Mouse (Mus musculus) hindbrain, embryonic 14.5 days (tissue): ENCODE data around the gene Ifna4. TPM values are rescaled to one million over a fixed set of nuclear protein-coding genes. Genes with fewer than 3 reads are reported as not detected.
"Not testable (repeated sequence)": the region's sequence is repeated elsewhere in the genome, so short reads cannot be mapped to it uniquely, and the experiment has no call there.

ENCODE experiments used
- ATAC-seq: fragments of 200-750 bp; cut with Nextera tagmentation; 2 replicates; pipeline ENCODE4 v1.8.0; 2017; ENCODE audit warnings: moderate number of reproducible peaks, mild to moderate bottlenecking, moderate TSS enrichment, moderate library complexity; ENCODE audit not compliant: low FRiP score
- DNase-seq: peaks from one replicate; pipeline ENCODE4 v3.0.0-alpha.2; 2015; ENCODE audit warnings: low spot score
- H3K27ac ChIP-seq: fragments of 300-500 bp; sonication (generic); 2 replicates; pipeline ENCODE4 v1.5.1; 2014; ENCODE audit warnings: mild to moderate bottlenecking, moderate library complexity
- H3K27me3 ChIP-seq: fragments of 300-500 bp; sonication (generic); 2 replicates; pipeline ENCODE4 v1.6.1; 2014; ENCODE audit warnings: mild to moderate bottlenecking, low read length, mixed read lengths; ENCODE audit not compliant: control insufficient read depth, insufficient read depth
- H3K36me3 ChIP-seq: fragments of 300-500 bp; sonication (generic); replicated peaks from 2 replicates; pipeline ENCODE4 v1.6.1; 2014; ENCODE audit not compliant: control insufficient read depth, insufficient read depth
- H3K4me1 ChIP-seq: fragments of 300-500 bp; sonication (generic); replicated peaks from 2 replicates; pipeline ENCODE4 v1.6.1; 2014; ENCODE audit warnings: antibody characterized with exemption, low read length, mixed read lengths; ENCODE audit not compliant: control insufficient read depth, insufficient read depth
- H3K4me2 ChIP-seq: fragments of 300-500 bp; sonication (generic); replicated peaks from 2 replicates; pipeline ENCODE4 v1.6.1; 2014; ENCODE audit warnings: mild to moderate bottlenecking, moderate library complexity
- H3K4me3 ChIP-seq: fragments of 300-500 bp; sonication (generic); replicated peaks from 2 replicates; pipeline ENCODE4 v1.5.1; 2014; ENCODE audit warnings: mild to moderate bottlenecking, low read length
- H3K9ac ChIP-seq: fragments of 300-500 bp; sonication (generic); 2 replicates; pipeline ENCODE4 v1.6.1; 2014
- H3K9me3 ChIP-seq: fragments of 300-500 bp; sonication (generic); 2 replicates; pipeline ENCODE4 v1.6.1; 2016; ENCODE audit warnings: low read length; ENCODE audit not compliant: control insufficient read depth
- WGBS: fragments of 180-500 bp; shearing (Covaris S2); extraction: QIAGEN DNeasy Blood & Tissue Kit; methylation state at CpG from one replicate; pipeline ENCODE4 v1.1.7; 2014; 5-methylcytosine and 5-hydroxymethylcytosine counted together
- polyA plus RNA-seq: library from polyadenylated mRNA; unstranded; fragments of >200 nt; fragmentation: Nextera tagmentation; extraction: Ambion mirVana; gene quantifications from 2 replicates; pipeline ENCODE4 v1.2.1, GENCODE M21; 2014

Ifna4 gene
- not detected in 2 replicates for polyA plus RNA-seq

DNA sequence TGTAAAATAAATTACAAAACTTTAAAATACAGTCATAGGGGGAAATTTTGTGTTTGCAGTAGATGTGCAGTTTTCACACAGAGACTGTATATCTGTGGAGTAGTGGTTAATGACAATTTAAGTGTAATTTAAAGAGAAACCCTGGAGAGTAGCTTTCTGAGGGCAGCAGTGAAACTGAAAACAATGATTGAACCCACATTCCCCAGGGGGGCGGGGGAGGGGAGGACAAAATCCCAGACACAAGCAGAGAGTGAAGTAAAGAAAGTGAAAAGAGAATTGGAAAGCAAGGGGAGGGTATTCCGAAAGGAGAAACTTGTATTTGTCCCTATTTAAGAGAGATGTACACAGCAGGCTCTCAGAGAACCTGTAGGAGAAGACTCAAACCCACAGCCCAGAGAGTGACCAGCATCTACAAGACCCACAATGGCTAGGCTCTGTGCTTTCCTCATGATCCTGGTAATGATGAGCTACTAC lies at the start of gene Ifna4:
TSS of gene Ifna4 (plus strand) at position 424 of the 474 bp plus-strand sequence.
- Histone ChIP-seq H3K27ac (no peak within 1 kb of the TSS), H3K27me3 (no peaks in the 10 kb centered on the region), H3K4me3 (no peak within 1 kb of the TSS), H3K9ac (no peak within 1 kb of the TSS), H3K4me1 (no peaks in the 10 kb centered on the region), H3K9me3 (no peaks in the 10 kb centered on the region), H3K4me2 (no peak within 1 kb of the TSS), H3K36me3 (no peaks in the 10 kb centered on the region)
- no peak for ATAC-seq
- WGBS, result 39% methylated on average over 2 of the region's 2 CpGs
- DNase-seq, result no peak

DNA sequence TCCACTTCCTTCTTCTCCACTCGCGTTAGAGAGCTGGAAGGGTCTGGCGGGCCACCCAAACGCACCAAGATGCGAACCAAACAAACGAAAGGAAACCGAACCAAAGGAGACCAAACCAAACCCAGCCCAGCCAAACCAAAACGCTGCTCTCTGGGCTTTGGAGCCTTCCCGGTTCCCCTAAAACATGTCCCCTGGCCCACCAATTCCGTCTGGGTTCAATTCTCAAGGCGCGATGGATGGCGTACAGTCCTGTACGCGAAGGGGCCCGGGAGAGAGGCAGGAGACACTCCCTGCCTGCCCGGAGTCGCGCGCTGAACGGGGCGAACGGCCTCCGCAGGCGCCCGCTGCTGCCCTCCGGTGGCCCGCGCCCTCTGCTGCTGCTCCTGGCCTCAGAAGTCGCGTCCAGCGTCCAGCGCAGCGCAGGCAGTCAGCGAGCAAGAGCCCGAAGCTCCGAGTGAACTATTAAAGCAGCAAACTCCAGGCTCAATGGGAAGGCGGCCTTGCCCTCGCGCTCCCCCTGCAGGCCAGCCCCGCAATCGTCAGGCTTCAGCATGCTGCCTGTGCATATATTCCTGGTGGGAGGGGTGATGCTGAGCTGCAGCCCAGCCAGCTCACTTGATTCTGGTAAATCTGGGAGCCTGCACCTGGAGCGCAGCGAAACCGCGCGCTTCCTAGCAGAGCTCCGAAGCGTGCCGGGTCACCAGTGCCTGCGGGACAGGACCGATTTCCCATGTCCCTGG lies 47.6 kb upstream of the Ifna4 start, which contains the start of gene Gm13275:
TSS of gene Gm13275 (plus strand) at position 552 of the 740 bp plus-strand sequence.
- not testable (repeated sequence) for ATAC-seq, H3K36me3 ChIP-seq, H3K4me1 ChIP-seq, H3K4me2 ChIP-seq, H3K4me3 ChIP-seq, H3K27me3 ChIP-seq, H3K9ac ChIP-seq, H3K9me3 ChIP-seq, DNase-seq, H3K27ac ChIP-seq
- WGBS, result 1% methylated on average over 11 of the region's 52 CpGs

DNA sequence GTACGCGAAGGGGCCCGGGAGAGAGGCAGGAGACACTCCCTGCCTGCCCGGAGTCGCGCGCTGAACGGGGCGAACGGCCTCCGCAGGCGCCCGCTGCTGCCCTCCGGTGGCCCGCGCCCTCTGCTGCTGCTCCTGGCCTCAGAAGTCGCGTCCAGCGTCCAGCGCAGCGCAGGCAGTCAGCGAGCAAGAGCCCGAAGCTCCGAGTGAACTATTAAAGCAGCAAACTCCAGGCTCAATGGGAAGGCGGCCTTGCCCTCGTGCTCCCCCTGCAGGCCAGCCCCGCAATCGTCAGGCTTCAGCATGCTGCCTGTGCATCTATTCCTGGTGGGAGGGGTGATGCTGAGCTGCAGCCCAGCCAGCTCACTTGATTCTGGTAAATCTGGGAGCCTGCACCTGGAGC lies 44.6 kb upstream of the Ifna4 start, which contains the start of gene Gm13279:
TSS of gene Gm13279 (plus strand) at position 301 of the 400 bp plus-strand sequence.
- not testable (repeated sequence) for H3K4me2 ChIP-seq, DNase-seq, H3K4me1 ChIP-seq, H3K36me3 ChIP-seq, ATAC-seq, H3K9me3 ChIP-seq, H3K4me3 ChIP-seq, H3K27me3 ChIP-seq, H3K27ac ChIP-seq, H3K9ac ChIP-seq
- WGBS, result no CpG with 5 or more reads among the region's 28 CpGs

DNA sequence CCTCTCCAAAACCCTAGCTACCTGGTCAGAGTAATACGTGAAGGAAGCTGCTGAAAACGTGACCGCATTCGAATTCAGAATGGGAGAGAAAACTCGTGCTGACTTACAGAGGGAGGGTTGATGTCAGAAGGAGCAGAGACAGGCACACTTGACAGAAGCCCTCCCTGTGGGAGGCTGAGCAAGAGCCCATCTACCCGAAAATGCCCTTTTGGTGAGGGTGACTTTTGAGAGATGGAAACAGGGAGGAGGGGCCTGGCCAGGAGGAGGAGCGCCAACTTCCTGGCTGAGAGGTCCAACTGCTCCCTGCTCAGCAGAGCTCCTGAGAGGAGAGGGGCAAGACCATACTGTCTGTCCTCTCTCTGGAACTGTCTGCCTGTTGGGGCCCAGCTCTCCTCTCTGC lies 42.3 kb upstream of the Ifna4 start, which contains the start of gene Gm13285:
TSS of gene Gm13285 (plus strand) at position 301 of the 400 bp plus-strand sequence.
- H3K4me1 ChIP-seq, H3K27ac ChIP-seq, H3K4me3 ChIP-seq, H3K4me2 ChIP-seq, H3K36me3 ChIP-seq, ATAC-seq, H3K9me3 ChIP-seq, H3K27me3 ChIP-seq, H3K9ac ChIP-seq, DNase-seq: not testable (repeated sequence)
- 13% methylated on average over 3 of the region's 7 CpGs for WGBS

GRCm38 (mm10) chr4:88802954-88803353 lies 38.7 kb upstream of the Ifna4 start, which contains the start of gene Gm13287:
Gm13287 (plus strand) TSS chr4:88803254.
- H3K9me3 ChIP-seq, DNase-seq, H3K9ac ChIP-seq, H3K4me1 ChIP-seq, H3K27me3 ChIP-seq, ATAC-seq, H3K4me3 ChIP-seq, H3K27ac ChIP-seq, H3K4me2 ChIP-seq, H3K36me3 ChIP-seq: not testable (repeated sequence)
- whole genome bisulfite sequencing, result no CpG with 5 or more reads among the region's 29 CpGs

- not testable (repeated sequence) for H3K4me3 ChIP-seq, H3K27ac ChIP-seq, H3K36me3 ChIP-seq, H3K9ac ChIP-seq, H3K9me3 ChIP-seq, ATAC-seq, H3K4me1 ChIP-seq, DNase-seq, H3K27me3 ChIP-seq
- no CpG with 5 or more reads among the region's 8 CpGs for WGBS
- peak within 1 kb of the TSS; percentile 45 for H3K4me2 ChIP-seq
These were observed 36.4 kb upstream of the Ifna4 start, which contains the start of gene Gm13288 for GRCm38 (mm10) chr4:88805231-88805630. Gm13288 (plus strand) TSS chr4:88805531.

DNA sequence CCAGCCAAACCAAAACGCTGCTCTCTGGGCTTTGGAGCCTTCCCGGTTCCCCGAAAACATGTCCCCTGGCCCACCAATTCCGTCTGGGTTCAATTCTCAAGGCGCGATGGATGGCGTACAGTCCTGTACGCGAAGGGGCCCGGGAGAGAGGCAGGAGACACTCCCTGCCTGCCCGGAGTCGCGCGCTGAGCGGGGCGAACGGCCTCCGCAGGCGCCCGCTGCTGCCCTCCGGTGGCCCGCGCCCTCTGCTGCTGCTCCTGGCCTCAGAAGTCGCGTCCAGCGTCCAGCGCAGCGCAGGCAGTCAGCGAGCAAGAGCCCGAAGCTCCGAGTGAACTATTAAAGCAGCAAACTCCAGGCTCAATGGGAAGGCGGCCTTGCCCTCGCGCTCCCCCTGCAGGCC lies 35.9 kb upstream of the Ifna4 start:
- not testable (repeated sequence) for H3K27me3 ChIP-seq, H3K4me1 ChIP-seq, H3K4me3 ChIP-seq, H3K27ac ChIP-seq, H3K36me3 ChIP-seq, H3K9me3 ChIP-seq, ATAC-seq, DNase-seq, H3K9ac ChIP-seq
- H3K4me2 ChIP-seq, result peak overlapping the region; percentile 45
- no CpG with 5 or more reads among the region's 34 CpGs for WGBS

- H3K27me3 ChIP-seq, result no peaks in the 10 kb centered on the region
- WGBS, result 71% methylated on average over 3 of the region's 3 CpGs
These were observed 25.7 kb upstream of the Ifna4 start, which contains the start of gene Ifna7 for GRCm38 (mm10) chr4:88815928-88816327. Ifna7 (plus strand) TSS chr4:88816228.

GRCm38 (mm10) chr4:88819659-88820058 lies 22.0 kb upstream of the Ifna4 start, which contains the start of gene Ifna11:
Ifna11 (plus strand) TSS chr4:88819959.
- ATAC-seq, result no peak
- no peaks in the 10 kb centered on the region for H3K9me3 ChIP-seq
- WGBS, result 88% methylated on average over 1 of the region's 1 CpGs

More at GRCm38 (mm10) chr4:88815928-88816327, 25.7 kb upstream of the Ifna4 start, which contains the start of gene Ifna7:
- DNase-seq (no peak), ATAC-seq (no peak)
- H3K9me3 ChIP-seq, result no peaks in the 10 kb centered on the region
- no peak within 1 kb of the TSS for H3K4me3 ChIP-seq
- no peaks in the 10 kb centered on the region for H3K36me3 ChIP-seq
- no peak within 1 kb of the TSS for H3K4me2 ChIP-seq
- no peak within 1 kb of the TSS for H3K27ac ChIP-seq
- H3K4me1 ChIP-seq, result no peaks in the 10 kb centered on the region
- H3K9ac ChIP-seq, result no peak within 1 kb of the TSS

More at GRCm38 (mm10) chr4:88819659-88820058, 22.0 kb upstream of the Ifna4 start, which contains the start of gene Ifna11:
- Histone ChIP-seq H3K4me1 (no peaks in the 10 kb centered on the region), H3K27ac (no peak within 1 kb of the TSS), H3K4me3 (no peak within 1 kb of the TSS), H3K4me2 (no peak within 1 kb of the TSS), H3K9ac (no peak within 1 kb of the TSS), H3K36me3 (no peaks in the 10 kb centered on the region), H3K27me3 (no peaks in the 10 kb centered on the region)
- DNase-seq, result no peak
